Mouse (Mus musculus) megakaryocyte, embryonic 14.5 days (primary cell): Measurements from ENCODE around the gene Gvin1.

ENCODE experiments used
- FLI1 ChIP-seq: IDR thresholded peaks from 2 replicates; pipeline ENCODE4 v1.6.1; 2012; ENCODE audit warnings: low read length, inconsistent platforms, mixed read lengths
- GATA1 ChIP-seq: IDR thresholded peaks from 3 replicates; pipeline ENCODE4 v1.6.1; 2012; ENCODE audit warnings: mixed read lengths, low read length, inconsistent platforms, borderline replicate concordance

- TF ChIP-seq FLI1 (no peak), GATA1 (no peak)
These were observed 36.9 kb upstream of the Gvin1 start for GRCm38 (mm10) chr7:106251844-106252517.
